Mouse (Mus musculus) midbrain, embryonic 16.5 days (tissue): ENCODE measurements around the gene Cd160. TPM values are rescaled to one million over a fixed set of nuclear protein-coding genes. Genes with fewer than 3 reads are reported as not detected.

ENCODE experiments used
- ATAC-seq: fragments of 200-750 bp; cut with Nextera tagmentation; 2 replicates; pipeline ENCODE4 v1.8.0; 2017; ENCODE audit warnings: moderate TSS enrichment
- H3K27ac ChIP-seq: fragments of 300-500 bp; sonication (generic); 2 replicates; pipeline ENCODE4 v1.5.1; 2014; ENCODE audit warnings: mild to moderate bottlenecking, low read length, mixed read lengths
- H3K27me3 ChIP-seq: fragments of 300-500 bp; sonication (generic); 2 replicates; pipeline ENCODE4 v1.6.1; 2014; ENCODE audit warnings: low read depth, low read length, mixed read lengths; ENCODE audit not compliant: control insufficient read depth, insufficient read depth
- H3K36me3 ChIP-seq: fragments of 300-500 bp; sonication (generic); 2 replicates; pipeline ENCODE4 v1.6.1; 2014; ENCODE audit warnings: mild to moderate bottlenecking, low read length, moderate library complexity, mixed read lengths; ENCODE audit not compliant: control insufficient read depth, insufficient read depth
- H3K4me1 ChIP-seq: fragments of 300-500 bp; sonication (generic); 2 replicates; pipeline ENCODE4 v1.6.1; 2014; ENCODE audit warnings: mild to moderate bottlenecking, low read length, mixed read lengths; ENCODE audit not compliant: control insufficient read depth, insufficient read depth
- H3K4me2 ChIP-seq: fragments of 300-500 bp; sonication (generic); 2 replicates; pipeline ENCODE4 v1.6.1; 2014; ENCODE audit warnings: mild to moderate bottlenecking, low read length, mixed read lengths
- H3K4me3 ChIP-seq: fragments of 300-500 bp; sonication (generic); 2 replicates; pipeline ENCODE4 v1.5.1; 2014; ENCODE audit warnings: low read depth, mild to moderate bottlenecking, low read length, moderate library complexity, mixed read lengths
- H3K9ac ChIP-seq: fragments of 300-500 bp; sonication (generic); 2 replicates; pipeline ENCODE4 v1.6.1; 2014; ENCODE audit warnings: low read depth, low read length, mixed read lengths
- H3K9me3 ChIP-seq: fragments of 300-500 bp; sonication (generic); replicated peaks from 2 replicates; pipeline ENCODE4 v1.6.1; 2014; ENCODE audit warnings: mild to moderate bottlenecking, low read length, mixed read lengths; ENCODE audit not compliant: control insufficient read depth, poor library complexity, severe bottlenecking
- WGBS: fragments of 180-500 bp; shearing (Covaris S2); extraction: QIAGEN DNeasy Blood & Tissue Kit; methylation state at CpG from one replicate; pipeline ENCODE4 v1.1.7; 2014; 5-methylcytosine and 5-hydroxymethylcytosine counted together
- polyA plus RNA-seq: library from polyadenylated mRNA; unstranded; fragments of >200 nt; fragmentation: Nextera tagmentation; extraction: Ambion mirVana; gene quantifications from 2 replicates; pipeline ENCODE4 v1.2.1, GENCODE M21; 2015

The Cd160 gene
- 0.27 and 0.48 TPM in 2 replicates for polyA plus RNA-seq

DNA sequence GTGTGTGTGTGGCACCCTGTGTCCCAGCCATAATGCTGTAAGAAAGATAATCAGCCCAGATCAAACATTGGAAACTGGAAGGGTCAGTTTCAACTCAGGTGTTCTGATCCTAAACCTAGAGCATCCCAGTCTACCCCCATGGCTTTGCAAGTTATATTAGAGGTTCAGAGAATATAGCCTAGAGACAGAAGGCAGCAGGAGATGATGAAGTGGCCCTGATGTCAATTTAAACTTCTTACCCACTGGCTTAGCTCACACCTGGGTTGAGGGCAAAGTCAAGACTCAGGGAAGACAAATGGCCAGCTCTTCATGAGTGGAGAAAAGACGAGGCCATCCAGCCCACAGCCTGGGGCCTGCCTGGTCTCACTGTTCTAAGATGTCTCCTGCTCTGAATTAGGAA is at the start of gene Cd160, which contains the start of gene Pdzk1:
Gene Cd160, minus strand, starts transcription at position 368 of the 400 bp plus-strand sequence.
Gene Pdzk1, plus strand, starts transcription at position 301 of the 400 bp plus-strand sequence.
- no peak within 1 kb of the TSS for H3K9ac ChIP-seq
- 0 out of 2 replicates have a peak within 1 kb of the TSS, but pooled peaks have one; percentile 2 for H3K27ac ChIP-seq
- H3K36me3 ChIP-seq, result no peaks in the 10 kb centered on the region
- WGBS, result 74% methylated on average over 1 of the region's 1 CpGs
- H3K27me3 ChIP-seq, result no peaks in the 10 kb centered on the region
- no peaks in the 10 kb centered on the region for H3K9me3 ChIP-seq
- no peak for ATAC-seq
- no peak within 1 kb of the TSS for H3K4me3 ChIP-seq
- H3K4me1 ChIP-seq, result no peaks in the 10 kb centered on the region
- no peak within 1 kb of the TSS; the same call in 1 of the 2 replicates for H3K4me2 ChIP-seq

DNA sequence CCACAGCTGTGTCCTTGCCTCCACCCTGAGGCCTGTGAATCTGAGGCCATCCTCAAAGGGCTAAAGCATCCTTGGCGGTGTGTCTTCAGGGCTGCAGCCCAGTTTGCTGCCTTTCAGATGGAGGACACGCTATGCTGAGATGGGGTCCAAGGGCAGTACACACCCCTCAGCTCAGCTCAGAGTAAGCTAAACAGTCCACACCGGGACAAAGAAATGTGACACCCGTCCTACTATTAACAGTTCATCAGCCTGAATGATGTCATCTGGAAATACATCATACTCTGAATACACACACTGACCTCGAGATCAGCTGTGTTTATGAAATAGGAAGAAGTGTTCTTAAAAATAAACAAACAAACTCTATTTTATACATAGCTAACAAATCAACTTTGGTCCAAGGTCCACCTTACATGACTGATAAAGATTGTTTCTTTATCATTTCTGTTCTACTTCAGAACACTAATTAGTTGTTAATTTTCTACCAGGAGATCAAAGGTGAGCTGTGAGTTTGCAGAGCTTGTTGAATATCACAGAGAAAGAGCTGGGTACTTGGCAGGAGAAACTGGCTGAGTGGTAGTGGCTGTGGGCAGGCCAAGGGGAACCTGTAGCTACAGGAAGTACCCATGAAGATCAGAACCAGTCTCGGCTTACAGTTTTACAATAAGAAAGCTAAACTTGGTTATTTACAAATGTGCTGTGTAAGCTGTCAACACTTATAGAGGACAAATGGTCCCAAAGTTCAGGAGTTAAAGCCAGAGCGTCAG is 45.8 kb upstream of the Cd160 start:
- H3K36me3 ChIP-seq, result peaks cover 45% of the 10 kb centered on the region
- H3K4me3 ChIP-seq, result no peak overlapping the region
- H3K4me1 ChIP-seq, result no peaks in the 10 kb centered on the region
- no peak overlapping the region for H3K4me2 ChIP-seq
- H3K27ac ChIP-seq, result no peak overlapping the region
- H3K9me3 ChIP-seq, result no peaks in the 10 kb centered on the region
- no peaks in the 10 kb centered on the region for H3K27me3 ChIP-seq
- no peak for ATAC-seq
- no peak overlapping the region for H3K9ac ChIP-seq
- 94% methylated on average over 7 of the region's 7 CpGs for WGBS

DNA sequence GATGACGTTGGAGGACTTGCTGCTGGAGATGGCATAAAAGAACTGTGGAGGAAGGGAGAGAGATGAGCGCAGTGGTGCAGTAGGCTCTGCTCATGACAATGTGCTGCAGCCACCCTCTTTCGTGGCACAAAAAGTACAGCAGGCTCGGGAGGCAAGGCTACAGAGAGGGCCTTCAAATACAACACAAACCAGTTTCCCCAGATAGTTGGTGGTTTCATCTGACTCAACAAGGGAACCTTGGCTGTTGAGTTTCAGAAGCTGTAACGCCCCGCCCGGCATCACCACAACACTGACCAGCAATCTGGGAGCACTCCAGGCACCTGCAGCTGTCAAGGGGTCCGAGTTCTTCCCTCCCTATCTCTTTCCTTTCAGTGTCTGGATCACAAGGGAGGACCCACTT is 43.4 kb upstream of the Cd160 start:
- no peak for ATAC-seq
- Histone ChIP-seq H3K27ac (no peak overlapping the region), H3K36me3 (peaks cover 42% of the 10 kb centered on the region), H3K27me3 (no peaks in the 10 kb centered on the region), H3K4me3 (no peak overlapping the region), H3K4me1 (no peaks in the 10 kb centered on the region), H3K9ac (no peak overlapping the region), H3K9me3 (no peaks in the 10 kb centered on the region), H3K4me2 (no peak overlapping the region)
- WGBS, result 96% methylated on average over 8 of the region's 8 CpGs

DNA sequence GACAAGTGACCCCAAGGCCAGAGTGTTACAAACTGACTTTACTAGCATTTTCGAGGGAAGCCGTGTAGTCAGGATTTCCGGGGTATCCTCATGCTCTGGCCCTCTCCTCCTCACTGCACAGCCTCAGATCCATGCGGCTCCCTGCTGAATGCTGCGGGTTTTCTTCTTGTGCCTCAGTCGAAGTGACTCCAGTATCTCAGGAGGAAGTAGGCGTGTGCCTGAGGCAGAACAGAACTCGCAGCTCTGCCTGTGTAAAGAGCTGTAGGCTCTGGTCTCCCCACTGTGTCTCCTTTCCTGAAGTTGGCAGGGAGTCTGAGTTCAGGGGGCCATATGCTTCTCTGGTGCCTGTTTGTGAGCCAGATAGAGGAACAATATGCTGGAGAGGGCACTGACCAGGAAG is 41.9 kb upstream of the Cd160 start:
- 87% methylated on average over 8 of the region's 8 CpGs for WGBS
- no peak for ATAC-seq
- peaks cover 42% of the 10 kb centered on the region for H3K36me3 ChIP-seq

DNA sequence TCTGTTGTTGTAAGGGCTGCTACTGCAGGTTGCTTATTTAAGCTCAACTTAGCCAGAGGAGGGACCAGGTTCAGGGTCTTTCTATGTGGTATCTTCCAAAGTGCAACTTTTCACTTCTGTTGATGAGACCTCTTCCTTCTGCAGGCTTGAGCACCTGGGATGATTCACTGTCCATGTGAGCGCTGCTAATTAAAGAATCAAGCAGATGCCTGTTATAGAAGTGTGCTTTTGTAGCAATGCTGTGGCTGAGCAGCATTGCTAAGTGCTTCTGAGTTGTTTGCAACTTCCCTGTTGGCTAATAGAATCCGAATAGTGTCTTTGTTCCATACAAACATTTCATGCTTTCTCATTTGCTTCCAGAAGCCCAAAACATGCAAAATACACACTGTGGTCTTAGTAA is 41.1 kb upstream of the Cd160 start:
- peaks cover 38% of the 10 kb centered on the region for H3K36me3 ChIP-seq
- H3K27me3 ChIP-seq, result no peaks in the 10 kb centered on the region
- H3K4me3 ChIP-seq, result no peak overlapping the region
- no peaks in the 10 kb centered on the region for H3K9me3 ChIP-seq
- H3K4me1 ChIP-seq, result no peaks in the 10 kb centered on the region
- H3K4me2 ChIP-seq, result no peak overlapping the region
- no peak overlapping the region for H3K9ac ChIP-seq
- no peak for ATAC-seq
- WGBS, result 95% methylated on average over 2 of the region's 2 CpGs
- H3K27ac ChIP-seq, result no peak overlapping the region

More for the DNA sequence above, 41.9 kb upstream of the Cd160 start:
- Histone ChIP-seq H3K9ac (no peak overlapping the region), H3K27ac (no peak overlapping the region), H3K4me2 (no peak overlapping the region), H3K9me3 (no peaks in the 10 kb centered on the region), H3K4me3 (no peak overlapping the region), H3K27me3 (no peaks in the 10 kb centered on the region), H3K4me1 (no peaks in the 10 kb centered on the region)

DNA sequence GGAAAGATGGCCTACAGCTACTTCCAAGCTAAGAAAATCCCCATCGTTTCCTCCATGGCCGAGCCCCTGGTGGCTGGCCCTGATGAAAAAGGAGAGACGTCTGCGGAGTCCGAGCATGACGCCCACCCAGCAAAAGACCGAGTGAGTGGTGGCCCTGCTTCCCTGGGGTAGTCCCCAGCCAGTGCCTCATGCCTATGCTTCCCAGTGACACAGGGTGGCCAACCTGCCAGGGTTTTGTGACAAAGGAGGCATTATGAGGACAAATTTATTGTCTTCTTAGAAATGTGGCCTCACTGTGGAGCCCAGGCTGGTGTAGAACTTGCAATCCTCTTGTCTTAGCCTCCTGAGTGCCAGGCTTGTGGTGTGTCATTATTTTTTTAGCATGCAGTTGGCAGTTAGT is 39.9 kb upstream of the Cd160 start:
- Histone ChIP-seq H3K9me3 (no peaks in the 10 kb centered on the region), H3K4me3 (no peak overlapping the region), H3K27me3 (no peaks in the 10 kb centered on the region), H3K4me2 (no peak overlapping the region), H3K36me3 (peaks cover 32% of the 10 kb centered on the region), H3K9ac (no peak overlapping the region), H3K27ac (no peak overlapping the region), H3K4me1 (no peaks in the 10 kb centered on the region)
- 95% methylated on average over 7 of the region's 7 CpGs for WGBS
- no peak for ATAC-seq

DNA sequence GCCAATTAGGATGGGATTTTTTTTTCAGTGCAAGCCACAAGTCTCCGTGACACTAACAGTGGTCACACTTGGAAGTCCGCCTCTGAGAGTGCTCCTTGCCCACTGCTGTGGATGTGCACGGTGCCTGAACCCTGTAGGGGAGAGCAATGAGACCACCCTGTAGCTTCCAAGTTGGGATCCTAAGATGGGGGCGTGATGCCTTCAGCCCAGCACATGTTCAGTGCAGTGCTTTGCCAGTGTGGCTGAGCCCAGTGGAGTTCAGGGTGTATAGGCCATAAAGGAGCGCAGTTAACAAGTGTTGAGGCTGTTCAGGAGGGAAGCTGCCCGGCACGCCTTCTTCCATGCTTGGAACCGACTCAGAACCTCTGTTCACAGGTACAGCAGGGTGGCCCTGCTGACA is 39.4 kb upstream of the Cd160 start:
- 93% methylated on average over 8 of the region's 8 CpGs for WGBS
- ATAC-seq, result no peak

DNA sequence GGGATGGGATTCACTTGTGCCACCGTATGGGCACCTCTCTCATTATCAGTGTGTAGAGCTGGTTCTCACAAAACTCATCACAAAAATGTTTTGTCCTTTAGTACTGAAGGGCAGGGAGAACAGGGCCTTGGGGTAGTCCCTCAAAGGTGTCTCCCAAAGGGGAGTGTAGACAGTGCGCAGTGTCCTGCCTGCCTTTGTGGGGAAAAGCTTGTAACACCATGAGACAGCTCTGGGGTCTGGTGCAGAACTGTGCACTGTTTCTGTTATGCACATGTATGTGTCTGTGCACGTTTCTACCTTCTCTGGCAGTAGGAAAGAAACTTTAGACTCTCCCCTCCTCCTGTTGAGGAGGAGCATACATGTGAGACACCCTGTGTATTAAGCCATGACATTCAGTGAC is 38.7 kb upstream of the Cd160 start:
- H3K4me2 ChIP-seq, result no peak overlapping the region
- 90% methylated on average over 3 of the region's 3 CpGs for WGBS
- H3K36me3 ChIP-seq, result peaks cover 24% of the 10 kb centered on the region
- H3K9ac ChIP-seq, result no peak overlapping the region
- no peaks in the 10 kb centered on the region for H3K9me3 ChIP-seq
- H3K27me3 ChIP-seq, result no peaks in the 10 kb centered on the region
- ATAC-seq, result no peak
- H3K4me3 ChIP-seq, result no peak overlapping the region
- H3K27ac ChIP-seq, result no peak overlapping the region
- no peaks in the 10 kb centered on the region for H3K4me1 ChIP-seq

More for the DNA sequence above, 39.4 kb upstream of the Cd160 start:
- Histone ChIP-seq H3K36me3 (peaks cover 30% of the 10 kb centered on the region), H3K4me1 (no peaks in the 10 kb centered on the region), H3K9ac (no peak overlapping the region), H3K27ac (no peak overlapping the region), H3K9me3 (no peaks in the 10 kb centered on the region), H3K4me2 (no peak overlapping the region), H3K4me3 (no peak overlapping the region), H3K27me3 (no peaks in the 10 kb centered on the region)

DNA sequence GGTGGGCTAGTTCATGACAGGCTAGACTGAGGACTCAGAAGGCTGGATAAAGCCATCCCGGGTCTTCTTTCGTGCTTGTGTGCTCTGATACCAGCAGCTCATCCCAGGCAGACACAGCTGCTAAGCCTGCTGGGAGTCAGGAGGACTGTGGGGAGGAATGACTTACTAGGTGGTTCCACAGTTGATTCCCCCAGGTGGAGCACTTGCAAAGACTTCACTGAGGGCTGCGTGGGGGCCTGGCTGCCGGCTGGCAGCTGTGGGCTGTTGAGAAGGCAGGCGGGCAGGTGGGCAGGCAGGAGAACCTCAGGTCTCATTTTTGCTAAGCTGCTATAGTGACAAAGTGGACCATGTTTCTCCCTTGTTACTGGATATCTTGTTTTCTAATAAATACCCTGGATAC is 31.3 kb upstream of the Cd160 start:
- H3K9me3 ChIP-seq, result no peaks in the 10 kb centered on the region
- ATAC-seq, result no peak
- no peak overlapping the region for H3K4me3 ChIP-seq
- no peaks in the 10 kb centered on the region for H3K27me3 ChIP-seq
- H3K4me1 ChIP-seq, result no peaks in the 10 kb centered on the region
- no peak overlapping the region for H3K27ac ChIP-seq
- no peak overlapping the region for H3K4me2 ChIP-seq
- WGBS, result 97% methylated on average over 5 of the region's 5 CpGs
- H3K36me3 ChIP-seq, result no peaks in the 10 kb centered on the region
- no peak overlapping the region for H3K9ac ChIP-seq
